Mouse (Mus musculus) spleen, postnatal 4 days (tissue): ENCODE measurements around the gene Zfp87.

Experiments used
- DNase-seq, 2 experiments: peaks; one replicate each; pipeline ENCODE4 v3.0.0; 2022; ENCODE audit warnings: low spot score in 2 of 2

Gene Zfp87

DNA sequence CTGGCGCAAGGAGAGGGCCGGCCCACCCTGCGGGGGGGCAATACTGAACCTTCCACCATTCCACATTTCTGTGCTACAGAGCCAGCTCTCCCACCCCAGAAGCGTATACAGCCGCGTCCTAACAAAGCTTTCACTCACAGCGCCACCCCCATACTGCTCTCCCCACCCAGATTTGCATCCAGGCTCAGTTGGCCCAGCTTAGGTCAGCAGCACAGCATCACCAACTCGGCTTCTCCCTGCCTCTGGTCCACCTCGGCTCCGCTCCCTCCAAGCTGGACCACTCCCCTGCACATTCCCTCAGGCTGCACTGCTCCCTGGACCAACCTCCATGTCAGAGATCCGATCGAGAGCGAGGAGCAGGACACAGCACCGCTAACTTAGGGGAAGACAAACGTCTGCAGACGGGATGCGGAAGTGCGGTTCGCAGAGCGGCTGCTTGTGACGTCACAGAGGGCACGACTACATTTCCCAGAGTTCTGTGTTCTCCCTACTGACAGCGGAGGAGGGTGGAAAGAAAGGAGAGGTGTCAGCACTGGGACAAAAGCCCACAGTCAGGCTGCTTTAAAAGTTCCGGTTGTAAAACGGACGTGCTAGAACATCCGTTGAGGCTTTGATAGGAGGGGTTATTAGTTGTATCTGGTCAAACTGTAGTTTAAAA is at the start of gene Zfp87, which contains the start of gene Gm26965:
Gene Zfp87, minus strand, starts transcription at position 425 of the 658 bp plus-strand sequence.
Gene Gm26965, minus strand, starts transcription at position 399 of the 658 bp plus-strand sequence.
- DNase-seq, result peak; percentile 87 to 90

GRCm38 (mm10) chr13:67572591-67573189 is 46.7 kb upstream of the Zfp87 start:
- no peak for DNase-seq

- no peak for DNase-seq
These were observed 27.8 kb upstream of the Zfp87 start, which contains the start of gene Zfp748 for GRCm38 (mm10) chr13:67553730-67554129. Zfp748 (minus strand) TSS chr13:67553830.

DNA sequence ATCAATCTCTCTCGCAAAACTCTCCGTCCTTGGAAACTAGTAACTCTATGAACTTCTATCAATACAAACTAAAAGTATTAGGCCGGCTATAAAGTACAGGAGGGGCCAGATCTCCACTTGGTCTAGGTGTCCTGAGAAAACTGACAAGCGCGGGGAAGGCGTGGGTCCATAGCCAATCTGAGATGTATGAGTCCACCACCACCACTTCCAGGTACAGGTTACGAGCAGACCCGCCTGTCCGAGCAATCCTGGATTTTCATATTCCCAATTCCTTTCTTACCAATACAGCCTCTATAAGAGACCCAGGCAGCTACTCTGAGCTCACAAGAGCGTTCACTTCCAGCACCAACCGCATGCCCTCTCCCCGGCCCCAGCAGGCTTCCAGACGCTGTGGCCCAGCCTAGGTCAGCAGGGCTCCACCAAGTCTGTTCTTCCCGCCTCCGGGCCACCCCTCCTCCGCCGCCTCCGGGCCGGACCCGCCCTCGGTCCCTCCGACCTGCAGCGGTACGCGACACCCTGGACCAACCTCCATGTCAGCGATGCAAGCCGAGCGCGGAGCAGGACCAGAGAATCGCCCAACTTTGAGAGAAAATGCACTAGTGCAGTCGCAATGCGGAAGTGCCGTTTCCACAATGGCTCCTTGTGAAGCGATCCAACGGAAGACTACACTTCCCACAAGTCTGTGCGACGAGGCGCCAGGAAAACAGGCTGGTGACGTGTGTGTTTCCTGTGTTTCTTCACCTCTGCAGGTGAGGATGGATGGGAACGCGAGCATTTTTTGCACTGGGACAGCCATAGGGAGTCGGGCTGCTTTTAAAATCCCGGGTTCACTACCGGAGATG is 26.7 kb upstream of the Zfp87 start:
- peak; percentile 69 to 82 for DNase-seq

DNA sequence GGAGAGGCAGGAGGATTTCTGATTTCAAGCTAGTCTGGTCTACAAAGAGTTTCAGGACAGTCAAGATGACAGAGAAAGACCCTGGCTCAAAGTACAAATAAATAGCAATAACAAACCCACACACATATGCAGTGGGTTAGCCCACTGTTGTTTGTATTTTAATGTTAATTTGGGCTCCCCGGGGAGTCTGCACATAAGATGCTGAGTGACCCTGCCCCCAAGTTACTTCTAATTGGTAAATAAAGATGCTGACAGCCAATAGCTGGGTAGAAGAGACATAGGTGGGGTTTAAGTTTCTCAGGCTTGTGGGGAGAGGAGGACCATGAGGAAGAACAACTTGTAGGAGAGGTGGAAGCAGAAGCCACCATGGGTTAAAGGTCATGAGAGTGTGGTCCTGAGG is 20.0 kb upstream of the Zfp87 start:
- no peak for DNase-seq

DNA sequence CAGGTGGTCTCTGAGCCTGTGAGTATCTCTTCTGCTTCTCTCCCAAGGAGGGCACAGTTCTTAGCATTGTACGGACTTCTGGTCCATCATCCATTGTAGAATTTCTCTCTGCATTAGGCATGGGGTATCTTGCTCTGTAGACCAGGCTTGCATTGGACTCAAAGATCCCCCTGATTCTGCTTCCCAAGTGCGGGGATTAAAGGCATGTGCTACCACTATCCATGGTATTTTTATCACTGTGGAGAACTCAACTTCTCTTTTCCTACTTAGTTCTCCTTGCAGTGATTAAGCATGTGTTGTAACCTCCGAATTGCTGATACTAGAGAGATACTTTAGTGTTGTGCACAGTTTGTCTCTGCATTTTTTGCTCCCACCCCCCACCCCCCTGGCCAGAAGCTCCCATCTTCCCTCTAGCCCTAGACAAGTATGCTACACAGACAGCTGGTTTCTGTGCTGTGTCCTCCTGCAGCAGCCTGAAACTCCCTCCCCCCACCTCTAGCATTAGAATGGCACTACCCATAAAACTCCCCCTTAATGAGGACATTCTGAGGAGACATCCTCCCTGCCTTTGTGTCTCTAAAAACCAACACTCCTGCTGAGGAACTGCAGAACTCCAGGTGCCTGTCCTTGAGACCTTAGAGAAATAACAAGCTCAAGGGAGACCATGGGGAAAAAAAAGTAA is 1.2 kb upstream of the Zfp87 start:
- DNase-seq, result no peak

DNA sequence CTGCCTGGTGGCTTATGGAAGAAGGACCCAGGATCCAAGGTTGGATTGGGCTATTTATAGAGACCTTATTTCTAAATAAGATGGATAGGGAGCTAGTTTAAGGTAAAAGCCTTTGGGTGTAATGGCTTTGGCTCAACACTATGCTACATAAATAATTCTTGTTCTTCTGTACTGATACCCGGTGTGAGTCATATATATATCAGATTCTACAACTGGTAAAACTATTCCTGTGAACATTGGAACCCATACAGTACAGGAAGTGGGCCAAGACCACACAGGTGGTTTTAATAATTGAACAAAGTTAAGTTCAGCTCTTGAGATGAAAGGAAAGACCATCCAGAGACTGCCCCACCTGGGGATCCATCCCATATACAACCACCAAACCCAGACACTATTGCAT is 25.1 kb downstream of the Zfp87 start:
- no peak for DNase-seq

- DNase-seq, result peak; percentile 67 to 75
These were observed 25.8 kb downstream of the Zfp87 start, which contains the start of gene Zfp58 for GRCm38 (mm10) chr13:67500084-67500719. Zfp58 (minus strand) TSS chr13:67500555.

- no peak for DNase-seq
These were observed 30.3 kb downstream of the Zfp87 start for GRCm38 (mm10) chr13:67495631-67496030.

DNA sequence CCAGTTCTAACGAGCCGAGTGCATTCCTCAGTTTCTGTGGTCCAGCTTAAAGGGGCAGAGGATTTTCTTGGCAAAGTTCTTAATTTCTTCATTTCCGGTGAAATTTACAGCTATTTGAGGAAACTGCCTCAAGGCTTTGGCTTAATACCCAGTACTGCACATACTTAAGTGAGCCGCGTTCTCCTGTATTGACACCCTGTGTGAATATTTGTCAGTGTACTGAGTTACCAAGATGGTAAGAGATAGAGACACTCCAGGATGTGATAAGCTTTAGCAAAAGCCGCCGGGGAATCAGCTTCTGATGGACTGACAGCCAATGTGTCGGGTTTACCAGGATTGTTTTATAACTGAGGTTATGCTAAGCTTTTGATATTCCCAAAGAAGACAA is 41.6 kb downstream of the Zfp87 start:
- DNase-seq, result no peak

GRCm38 (mm10) chr13:67483625-67484423 is 42.2 kb downstream of the Zfp87 start, which contains the start of gene Zfp874b:
Zfp874b (minus strand) TSS chr13:67484258.
- peak; percentile 82 to 88 for DNase-seq

DNA sequence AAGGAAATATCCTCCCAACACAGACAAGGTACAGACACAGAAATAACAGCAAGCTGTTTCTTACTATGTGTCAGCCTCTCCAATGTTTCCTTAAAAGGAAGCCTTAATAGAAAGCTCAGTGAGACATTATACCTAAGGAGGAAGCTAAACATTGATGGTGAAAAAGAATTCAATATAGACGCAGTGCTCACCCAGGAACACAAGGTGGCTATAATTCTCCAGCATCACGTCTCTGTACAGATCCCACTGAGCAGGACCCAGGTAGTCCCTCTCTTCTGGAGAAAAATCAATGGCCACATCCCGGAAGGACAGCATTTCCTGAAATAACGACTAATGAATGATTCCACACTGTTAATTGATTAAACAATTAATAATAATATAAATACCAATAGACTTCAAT is 44.4 kb downstream of the Zfp87 start:
- no peak for DNase-seq

DNA sequence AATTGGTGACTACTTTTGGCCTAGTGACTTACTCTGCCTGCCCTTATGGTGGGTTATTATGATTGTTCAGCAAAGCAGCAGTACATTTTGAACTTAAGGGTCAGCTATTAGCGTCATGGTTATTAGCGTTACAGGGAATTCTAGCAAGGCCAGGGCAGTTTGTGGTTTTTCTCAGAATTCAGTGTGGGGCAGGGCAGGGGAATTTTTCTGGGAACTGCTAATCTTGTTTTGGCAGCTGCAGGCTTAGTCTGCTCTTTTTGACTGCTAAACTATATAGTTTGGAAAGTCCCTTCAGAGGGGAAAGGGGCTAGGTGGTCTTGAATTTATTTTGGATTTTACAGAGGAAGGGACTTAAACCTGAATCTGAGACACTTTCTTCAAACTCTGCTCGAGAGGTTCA is 56.7 kb downstream of the Zfp87 start:
- DNase-seq, result no peak
